Mouse (Mus musculus) gastrocnemius, adult 8-10 months (tissue): Measurements from ENCODE around the gene Hcn3. TPM values are rescaled to one million over a fixed set of nuclear protein-coding genes. Genes with fewer than 3 reads are reported as not detected.
A peak's percentile ranks its signal among the peaks of the same experiment; 100 is the strongest.

Experiments used
- DNase-seq, 2 experiments: peaks; one replicate each; pipeline ENCODE4 v3.0.0; 2022; ENCODE audit warnings: low spot score in 2 of 2
- total RNA-seq, 4 experiments: library from RNA; stranded (reverse); gene quantifications; 2 replicates each; pipeline ENCODE4 v1.2.4; 2022

The Hcn3 gene
- under 1 TPM in 3 of 4 experiments, not detected in 1; 0.44 to 0.68 (median 0.51) TPM for total RNA-seq

DNA sequence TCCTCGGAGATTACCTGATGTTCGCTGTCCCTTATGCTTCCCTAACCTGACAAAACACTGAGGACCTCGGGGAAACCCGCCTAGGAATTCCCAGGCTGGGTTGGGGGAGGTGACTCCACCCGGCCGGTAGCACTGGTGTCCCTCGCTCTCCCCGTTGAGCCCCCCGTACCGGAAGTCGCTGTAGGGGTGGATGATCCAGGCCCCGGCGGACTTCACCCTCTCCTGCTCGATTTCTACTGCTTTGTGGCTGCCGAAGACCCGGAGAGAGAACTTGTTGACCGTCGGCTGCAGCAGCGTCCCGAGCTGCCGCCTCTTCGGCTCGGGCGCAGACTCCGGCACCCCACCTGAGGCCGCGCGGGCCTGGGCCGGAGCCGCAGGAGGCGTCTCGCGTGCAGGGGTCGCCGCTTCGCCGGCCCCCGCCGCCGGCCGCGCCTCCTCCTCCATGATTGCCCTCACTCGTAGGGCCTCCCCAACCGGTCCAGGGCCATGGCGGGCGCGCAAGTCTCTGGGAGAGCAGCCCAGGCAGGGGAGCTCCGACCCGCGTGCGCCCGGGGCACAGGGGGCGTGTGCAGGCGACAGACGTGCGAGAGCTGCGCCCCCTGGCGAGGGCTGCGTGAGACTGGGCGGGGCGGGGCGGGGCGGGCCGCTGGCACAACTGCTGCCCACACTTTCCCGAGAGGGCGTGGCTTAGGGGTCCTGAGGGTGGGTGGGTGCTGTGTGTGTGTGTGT lies at the start of gene Hcn3:
Gene Hcn3 (minus strand): TSS at position 581 of the 729 bp plus-strand sequence.
- DNase-seq = no peak

DNA sequence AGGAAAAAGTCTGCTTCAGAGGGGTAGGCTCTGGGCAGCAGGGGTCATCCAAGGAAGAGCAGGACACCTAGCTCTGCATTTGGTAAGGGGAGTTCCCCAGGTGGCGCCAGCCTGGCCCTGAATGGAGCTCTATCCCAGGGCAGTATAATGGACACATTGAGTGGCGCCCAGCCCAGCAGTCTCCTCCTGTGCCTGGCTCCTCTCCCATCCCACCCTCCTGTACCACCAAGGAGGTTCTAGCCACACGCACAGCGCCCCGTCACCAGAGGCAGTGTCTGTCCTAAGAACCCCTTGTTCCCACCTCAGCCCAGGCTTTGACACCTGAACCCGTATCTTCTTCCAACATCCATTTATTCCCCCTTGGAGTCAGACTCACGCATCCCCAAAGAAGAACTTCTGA lies 49.7 kb upstream of the Hcn3 start:
- DNase-seq = no peak

DNA sequence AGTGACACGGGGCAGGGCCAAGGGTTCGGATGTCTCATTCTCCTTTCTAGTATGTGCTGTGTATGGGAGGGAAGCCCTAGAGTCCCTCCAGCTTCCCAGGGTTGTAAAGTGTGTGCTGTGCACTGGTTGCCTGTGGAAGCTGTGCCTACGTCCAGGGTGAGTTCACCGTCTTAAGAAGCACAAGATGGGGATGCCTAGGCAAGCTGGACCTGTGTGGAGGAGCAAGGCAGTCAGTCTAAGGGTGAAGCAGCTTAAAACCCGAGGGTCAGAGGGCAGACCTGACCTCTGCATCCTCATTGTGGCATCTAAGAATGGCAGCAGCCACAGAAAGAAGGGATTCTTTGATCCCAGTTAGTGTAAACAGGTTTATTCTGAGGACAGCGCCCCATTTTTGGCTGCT lies 48.7 kb upstream of the Hcn3 start:
- no peak for DNase-seq

DNA sequence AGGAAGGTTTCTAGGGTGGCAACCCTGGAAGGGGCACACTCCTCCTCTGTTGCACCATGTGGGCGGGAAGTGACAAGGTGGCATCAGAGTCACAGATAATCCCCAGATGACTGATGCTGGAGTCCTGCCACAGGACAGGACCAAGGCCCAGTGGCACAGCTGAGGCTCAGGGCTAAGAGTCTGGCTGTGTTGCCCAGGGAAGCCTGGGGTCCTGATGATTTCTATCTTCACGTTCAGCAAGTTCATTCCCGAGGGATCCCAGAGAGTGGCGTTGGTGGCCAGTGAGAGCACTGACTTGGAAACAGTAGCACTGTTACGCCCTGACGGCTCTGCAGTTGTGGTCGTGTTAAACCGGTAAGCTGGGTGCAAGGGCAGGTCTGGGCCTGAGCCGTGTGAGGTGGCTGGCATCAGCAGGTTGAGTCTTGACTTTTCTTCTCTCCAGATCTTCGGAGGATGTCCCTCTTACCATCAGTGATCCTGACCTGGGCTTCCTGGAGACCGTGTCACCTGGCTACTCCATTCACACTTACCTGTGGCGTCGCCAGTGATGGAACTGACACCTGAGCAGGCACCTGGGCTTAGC lies 48.2 kb upstream of the Hcn3 start:
- no peak for DNase-seq

DNA sequence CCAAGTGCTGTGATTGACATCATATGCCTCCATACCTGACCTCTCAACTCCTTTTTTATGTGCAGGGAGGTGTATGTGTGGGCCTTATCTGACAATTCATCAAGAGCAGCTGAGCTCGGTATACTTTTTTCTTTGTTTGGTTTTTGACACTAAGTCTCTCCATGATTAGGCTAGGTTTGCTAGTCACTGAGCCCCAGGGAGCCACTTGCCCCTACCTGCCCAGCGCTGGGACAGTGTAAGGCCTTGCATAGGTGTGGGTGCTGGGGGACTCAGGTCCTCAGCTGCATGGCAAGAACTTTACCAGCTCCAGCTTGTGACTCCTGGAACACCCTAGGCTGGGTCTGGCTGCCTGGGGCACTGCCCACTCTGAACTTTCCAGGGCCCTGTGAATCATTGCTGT lies 46.7 kb upstream of the Hcn3 start:
- DNase-seq = no peak

DNA sequence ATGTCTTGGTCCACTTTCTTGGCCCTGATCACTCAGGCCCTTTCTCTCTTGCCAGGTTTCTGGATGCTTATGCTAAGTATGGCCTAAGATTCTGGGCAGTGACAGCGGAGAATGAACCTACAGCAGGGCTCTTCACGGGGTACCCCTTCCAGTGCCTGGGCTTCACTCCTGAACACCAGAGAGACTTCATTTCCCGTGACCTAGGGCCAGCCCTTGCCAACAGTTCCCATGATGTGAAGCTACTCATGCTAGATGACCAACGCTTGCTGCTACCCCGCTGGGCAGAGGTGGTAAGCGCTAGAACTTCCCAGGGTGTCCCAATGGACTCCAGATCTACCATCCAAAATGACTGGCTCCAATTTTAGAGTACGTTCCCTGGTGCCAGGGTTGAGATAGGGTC lies 46.1 kb upstream of the Hcn3 start:
- no peak for DNase-seq

DNA sequence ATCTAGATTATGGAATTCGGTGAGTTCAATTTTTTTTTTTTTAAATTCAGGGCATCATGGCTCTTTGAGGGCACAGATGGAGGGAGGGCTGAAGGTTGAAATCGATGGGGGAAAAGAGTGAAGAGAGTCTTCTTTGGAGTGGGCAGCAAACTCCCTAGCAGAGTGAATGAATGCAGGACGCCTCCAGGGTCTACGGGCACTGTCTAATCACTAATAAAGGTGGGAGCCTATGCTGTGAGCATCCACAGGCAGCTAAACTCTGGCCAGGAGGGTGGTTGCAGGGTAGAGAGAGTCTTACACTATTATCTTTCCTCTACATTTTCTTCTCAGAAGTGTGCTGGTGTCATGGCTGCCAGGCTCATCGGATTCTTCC lies 43.1 kb upstream of the Hcn3 start:
- DNase-seq = no peak

DNA sequence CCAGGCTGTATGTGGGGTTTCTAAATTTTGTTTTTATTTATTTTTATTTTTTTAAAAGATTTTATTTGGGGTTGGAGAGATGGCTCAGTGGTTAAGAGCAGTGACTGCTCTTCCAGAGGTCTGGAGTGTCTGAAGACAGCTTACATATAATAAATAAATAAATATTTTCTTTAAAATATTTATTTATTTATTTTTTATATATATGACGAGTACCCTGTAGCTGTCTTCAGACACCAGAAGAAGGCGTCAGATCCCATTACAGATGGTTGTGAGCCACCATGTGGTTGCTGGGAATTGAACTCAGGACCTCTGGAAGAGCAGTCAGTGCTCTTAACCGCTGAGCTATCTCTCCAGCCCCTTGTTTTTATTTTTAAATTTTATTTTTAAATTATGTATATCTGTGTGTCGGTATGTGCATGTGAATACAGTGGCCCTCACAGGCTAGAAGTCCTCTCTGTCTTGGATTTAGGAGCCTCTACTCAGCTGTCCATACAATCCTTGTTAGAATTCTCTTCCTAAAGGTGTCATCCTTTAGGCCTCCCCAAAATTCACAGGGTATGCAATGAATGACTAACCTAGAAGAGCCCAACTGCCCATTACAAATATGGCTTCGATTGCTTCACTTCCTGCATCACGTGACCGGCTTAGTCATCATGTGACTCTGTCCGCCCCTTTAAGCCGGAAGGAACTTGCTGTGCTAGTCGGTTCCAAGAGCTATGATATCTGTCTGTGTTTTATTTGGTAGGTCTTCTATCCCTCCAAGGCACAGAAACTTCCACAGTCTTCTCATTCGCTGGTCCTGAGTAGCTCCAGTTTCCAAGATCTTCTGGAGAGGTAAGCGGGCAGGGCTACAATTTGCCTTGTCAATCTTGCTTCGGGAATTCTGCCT lies 42.5 kb upstream of the Hcn3 start, which contains the start of gene Gba:
Gene Gba (plus strand): TSS at position 676 of the 889 bp plus-strand sequence.
- peak; percentile 69 to 70 for DNase-seq

DNA sequence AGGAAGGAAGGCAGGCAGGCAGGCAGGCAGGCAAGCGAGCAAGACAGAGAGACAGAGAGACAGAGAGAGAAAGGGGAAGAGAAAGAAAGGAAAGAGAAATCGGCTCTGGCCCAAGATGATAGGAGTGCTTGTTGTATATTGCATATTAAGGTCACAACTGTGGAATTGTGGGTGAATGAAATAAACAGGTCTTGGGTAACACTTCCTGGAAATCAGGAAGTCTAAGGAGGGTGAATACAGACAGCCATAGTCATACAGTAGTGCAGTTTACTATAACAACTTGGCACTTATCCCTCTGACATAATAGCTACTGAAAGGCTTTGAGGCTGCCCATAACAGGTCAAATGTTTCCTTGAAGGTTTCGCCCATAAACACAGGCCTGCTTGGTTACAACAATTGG lies 39.8 kb upstream of the Hcn3 start:
- no peak for DNase-seq

DNA sequence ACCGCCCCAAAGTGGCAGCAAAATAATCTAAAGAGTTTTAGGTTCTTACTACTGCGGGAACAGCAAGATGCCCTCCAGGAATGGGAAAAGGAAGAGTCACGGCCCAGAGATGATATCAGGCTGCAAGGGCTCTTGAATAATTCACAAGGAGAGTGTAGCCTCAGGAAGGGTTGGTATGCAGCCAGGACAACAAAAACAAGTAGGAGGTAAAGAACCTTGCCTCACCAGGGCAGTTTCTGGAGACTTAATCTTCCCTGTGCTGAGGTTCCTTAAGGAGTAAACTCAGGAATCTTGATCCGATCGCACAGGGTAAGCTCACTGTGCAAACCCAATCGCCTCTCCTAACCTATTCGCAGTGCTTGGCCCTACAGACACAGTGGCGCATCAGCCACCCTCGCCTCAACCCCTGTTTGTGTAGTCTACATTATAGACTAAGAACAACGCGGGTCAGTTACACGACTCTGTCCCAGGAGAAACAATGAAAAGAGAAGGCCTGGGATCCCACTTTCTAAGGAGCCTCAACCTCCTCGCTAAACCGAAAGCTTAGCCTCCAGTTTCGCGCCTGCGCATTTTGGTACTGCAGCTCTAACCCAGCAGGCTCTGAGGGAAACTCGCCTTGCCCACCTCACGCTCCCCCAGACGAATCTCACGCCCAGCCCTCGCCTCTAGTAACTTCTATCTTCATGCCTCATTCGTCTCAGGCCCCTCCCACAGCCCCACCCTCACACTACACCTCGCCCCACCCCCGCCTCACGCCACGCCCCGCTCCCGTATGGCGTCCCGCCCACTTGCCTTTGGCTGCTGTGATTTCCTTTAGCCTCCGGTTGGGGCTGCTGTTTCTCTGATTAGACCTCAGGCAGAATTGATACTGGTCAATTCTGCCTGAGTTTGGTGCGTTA lies 36.2 kb upstream of the Hcn3 start:
- peak; percentile 73 to 81 for DNase-seq

DNA sequence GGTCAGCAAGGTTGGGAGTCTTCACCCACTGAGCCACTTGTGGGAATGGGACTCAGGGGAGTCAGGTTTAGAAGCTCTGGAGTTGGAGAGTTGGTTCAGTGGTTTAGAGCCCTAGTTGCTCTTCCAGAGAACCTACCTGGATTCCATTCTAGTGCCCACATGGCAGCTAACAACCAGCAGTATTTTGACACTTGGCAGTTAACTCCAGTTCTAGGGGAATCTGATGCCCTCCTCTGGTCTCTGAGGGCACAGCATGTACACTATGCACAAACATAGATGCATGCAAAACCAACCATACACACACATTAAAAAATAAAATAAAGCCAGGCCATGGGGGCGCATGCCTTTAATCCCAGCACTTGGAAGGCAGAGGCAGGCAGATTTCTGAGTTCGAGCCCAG lies 33.9 kb upstream of the Hcn3 start:
- no peak for DNase-seq

DNA sequence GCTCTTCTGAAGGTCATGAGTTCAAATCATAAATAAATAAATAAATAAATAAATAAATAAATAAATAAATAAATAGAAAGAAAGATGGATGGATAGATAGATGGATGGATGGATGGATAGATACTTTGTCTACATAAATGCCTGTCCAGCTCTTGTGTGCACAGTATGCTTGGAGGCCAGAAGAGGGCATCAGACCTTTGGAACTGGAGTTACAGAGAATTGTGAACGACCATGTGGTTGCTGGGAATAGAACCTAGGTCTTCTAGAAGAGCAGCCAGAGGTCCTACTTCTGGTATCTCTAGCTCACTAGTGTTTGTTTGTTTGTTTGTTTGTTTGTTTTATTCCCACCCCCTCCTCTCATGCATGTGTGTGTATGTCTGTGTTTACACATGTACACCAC lies 33.4 kb upstream of the Hcn3 start:
- DNase-seq = no peak

DNA sequence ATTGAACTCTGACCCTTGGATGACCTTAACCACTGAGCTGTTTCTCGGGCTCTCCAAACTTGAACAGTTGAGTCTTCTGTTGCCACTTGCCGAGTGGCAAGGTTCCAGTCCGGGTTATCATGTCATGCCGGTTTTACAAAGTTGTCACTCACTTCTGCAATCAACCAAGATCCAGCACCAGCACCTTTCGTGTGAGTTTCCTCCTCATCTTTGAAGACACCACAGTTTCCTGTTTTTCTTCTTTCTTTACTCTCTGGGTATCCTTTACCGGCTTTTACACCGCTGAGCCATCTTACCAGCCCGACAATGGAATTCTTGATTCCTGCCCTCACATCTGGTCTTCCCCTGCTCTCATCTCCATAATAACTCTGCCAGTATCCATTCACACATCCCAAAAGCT lies 30.4 kb upstream of the Hcn3 start:
- no peak for DNase-seq

DNA sequence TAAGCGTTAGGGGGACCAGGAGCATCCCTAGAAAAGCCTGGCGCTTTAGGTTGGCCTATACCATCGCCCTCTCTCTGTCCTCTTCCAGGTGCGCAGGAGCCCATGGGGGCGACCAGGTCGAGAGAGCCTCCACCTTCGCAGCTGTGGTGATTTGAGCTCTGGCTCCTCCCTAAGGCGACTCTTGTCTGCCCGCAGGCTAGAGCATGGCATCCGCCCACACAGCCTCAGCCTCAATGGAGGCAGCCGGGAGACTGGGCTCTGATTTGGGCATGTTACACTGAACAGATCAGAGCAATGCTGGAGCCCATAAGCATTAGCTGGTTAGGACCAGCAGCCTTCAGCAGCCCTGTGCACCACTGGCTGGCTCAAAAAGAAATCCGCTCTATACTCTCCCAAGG lies 28.5 kb upstream of the Hcn3 start:
- DNase-seq = no peak

DNA sequence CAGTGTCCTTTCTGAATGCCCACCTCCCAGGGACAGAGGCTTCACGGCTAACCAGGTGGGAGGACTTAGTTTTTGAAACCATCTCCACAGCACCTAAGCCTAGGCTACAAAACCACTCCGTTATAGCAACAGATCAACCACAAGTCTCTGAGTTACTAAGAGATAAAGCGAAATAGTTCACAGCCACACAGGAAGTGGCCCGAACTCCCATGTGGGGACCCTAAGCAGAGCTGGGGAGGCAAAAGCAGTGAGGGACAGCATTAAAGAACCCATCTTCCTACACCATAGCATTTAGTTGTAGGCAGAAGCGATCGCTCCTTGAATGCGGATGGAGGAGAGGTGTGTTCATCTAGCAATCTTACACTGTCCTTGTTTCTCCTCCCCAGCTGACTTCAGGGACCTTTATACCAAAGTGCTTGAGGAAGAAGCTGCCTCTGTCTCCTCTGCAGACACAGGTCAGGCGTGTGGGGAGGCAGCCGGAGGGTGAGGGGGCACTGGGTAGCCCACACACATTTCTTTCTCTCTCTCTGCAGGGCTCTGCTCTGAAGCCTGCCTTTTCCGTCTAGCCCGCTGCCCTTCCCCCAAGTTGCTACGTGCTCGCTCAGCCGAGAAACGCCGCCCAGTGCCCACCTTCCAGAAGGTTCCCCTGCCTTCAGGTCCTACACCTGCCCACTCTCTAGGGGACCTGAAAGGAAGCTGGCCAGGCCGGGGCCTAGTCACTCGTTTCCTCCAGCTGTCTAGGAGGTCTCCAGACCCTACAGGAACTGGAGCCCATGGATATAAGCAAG lies 27.9 kb upstream of the Hcn3 start:
- DNase-seq = no peak

DNA sequence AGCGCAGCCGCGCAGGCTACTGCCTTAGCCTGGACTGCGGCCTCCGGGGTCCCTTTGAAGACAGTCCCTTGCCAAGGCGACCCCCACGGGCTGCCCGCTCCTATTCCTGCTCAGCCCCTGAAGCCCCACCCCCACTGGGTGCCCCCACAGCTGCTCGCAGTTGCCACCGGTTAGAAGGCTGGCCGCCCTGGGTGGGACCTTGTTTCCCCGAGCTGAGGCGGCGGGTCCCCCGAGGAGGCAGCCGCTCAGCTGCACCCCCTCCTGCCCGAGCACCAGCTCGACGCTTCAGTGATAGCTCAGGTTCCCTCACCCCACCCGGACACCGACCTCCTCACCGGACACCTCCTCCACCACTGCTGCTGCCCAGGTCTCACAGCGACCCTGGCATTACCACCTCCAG lies 27.2 kb upstream of the Hcn3 start:
- DNase-seq = no peak

DNA sequence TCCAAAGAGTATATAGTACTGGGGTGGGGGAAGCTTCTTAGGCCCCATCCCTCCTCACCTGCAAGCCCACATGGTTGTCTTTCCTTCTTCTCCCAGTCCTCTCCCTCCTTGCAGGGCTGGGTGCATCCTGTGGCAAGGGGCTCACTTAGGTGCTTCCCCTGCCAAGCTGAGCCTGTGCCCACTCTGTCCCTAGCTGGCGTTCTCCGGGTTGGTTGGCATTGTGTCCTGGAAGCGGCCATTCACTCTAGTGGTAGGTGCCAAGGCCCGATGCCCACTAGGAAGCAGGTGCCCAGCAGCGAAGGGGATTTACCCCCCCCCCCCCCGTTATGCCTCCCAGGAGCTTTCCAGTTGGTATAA lies 23.9 kb upstream of the Hcn3 start:
- DNase-seq = no peak

DNA sequence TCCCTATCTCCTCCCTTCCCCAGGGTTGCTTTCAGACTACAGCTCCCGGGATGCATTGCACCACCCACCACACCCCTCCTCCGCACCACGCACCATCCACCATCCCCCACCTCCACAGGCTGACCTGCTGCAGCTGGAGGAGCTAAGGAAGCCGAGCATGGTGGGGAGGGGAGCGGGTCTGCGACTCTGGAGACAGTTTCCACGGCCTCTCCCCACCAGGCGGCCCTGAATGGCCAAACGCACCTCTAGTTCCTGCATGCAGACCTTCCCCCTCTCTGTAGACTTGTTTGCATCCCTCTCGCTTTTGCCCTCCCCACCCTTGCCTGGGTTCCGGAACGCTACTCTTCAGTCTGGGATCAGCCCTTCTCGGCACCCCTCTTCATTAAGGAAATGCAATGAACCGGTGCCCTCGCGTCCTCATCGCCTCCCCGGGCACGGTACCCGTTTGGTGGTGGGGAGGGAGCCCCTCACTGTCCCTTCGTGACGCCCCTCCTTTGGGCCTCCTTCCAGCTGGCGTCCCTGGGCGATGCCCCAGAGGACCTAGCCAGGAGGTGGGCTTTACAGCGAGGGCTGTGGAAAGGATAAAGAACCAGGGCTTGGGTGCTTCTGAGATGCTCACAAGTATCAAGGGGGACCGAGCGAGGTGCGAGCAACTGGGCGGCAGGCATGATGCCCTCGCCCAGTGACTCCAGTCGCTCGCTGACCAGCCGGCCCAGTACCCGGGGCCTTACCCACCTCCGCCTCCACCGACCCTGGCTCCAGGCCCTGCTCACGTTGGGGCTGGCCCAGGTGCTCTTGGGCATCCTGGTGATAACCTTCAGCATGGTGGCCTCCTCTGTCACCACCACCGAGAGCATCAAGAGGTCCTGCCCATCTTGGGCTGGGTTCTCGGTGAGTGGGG lies 23.3 kb upstream of the Hcn3 start, which contains the start of gene Fam189b:
Gene Fam189b (plus strand): TSS at position 86 of the 901 bp plus-strand sequence.
- DNase-seq = peak; percentile 73 to 75

DNA sequence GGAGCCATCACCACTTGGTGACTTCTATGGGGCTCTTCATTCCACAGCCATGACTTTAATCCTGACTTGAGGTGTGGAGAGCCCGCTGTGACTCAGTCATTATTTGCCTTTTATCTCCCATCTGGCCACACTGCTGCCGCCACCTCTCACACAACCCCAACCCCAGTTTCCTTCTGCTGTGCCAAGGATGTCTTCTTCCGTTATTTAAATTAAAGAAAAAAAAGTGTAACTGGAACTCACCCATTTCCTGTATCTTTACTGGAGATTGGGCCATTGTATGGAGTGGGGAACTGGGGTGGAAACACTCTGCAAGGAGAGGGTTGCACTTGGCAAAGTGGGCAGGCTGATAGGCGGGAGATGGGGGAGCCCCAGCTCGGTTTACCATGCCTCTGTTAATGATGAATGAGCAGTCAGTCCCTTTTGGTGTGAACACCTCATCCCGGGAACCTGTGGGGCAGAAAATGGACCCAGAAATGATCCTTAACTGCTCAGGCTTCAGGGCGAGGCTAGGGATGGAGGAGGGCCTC lies 22.6 kb upstream of the Hcn3 start:
- no peak for DNase-seq
